Mouse (Mus musculus): ENCODE results near the gene Arih2.
A peak's percentile ranks its signal among the peaks of the same experiment; 100 is the strongest.

The Arih2 gene

GRCm38 (mm10) chr9:108560227-108560841 lies 88.9 kb downstream of the Arih2 start, which contains the start of gene Impdh2:
Impdh2 (plus strand) TSS chr9:108560286.
- peak; percentile 78 for DNase-seq (ENCODE audit: low spot score)

GRCm38 (mm10) chr9:108559169-108559568 lies 90.0 kb downstream of the Arih2 start:
- DNase-seq (ENCODE audit: low spot score) = no peak

Measured in ovary, postnatal 10 days (tissue).